Mouse (Mus musculus): ENCODE data around the gene Gm20388. TPM values are rescaled to one million over a fixed set of nuclear protein-coding genes. Genes with fewer than 3 reads are reported as not detected.

Gm20388 gene
- polyA plus RNA-seq, 1 experiment: 10.6 TPM

- no peak overlapping the region for H3K4me3 ChIP-seq (replicated peaks; ENCODE audit: control insufficient read depth, low read depth, low read length)
- TF ChIP-seq CTCF (IDR thresholded peaks at IDR 0.05; ENCODE audit: control insufficient read depth, insufficient read depth, low read length) (no peak), POLR2A (IDR thresholded peaks at IDR 0.05; ENCODE audit: borderline replicate concordance, control insufficient read depth, low read depth, low read length) (no peak)
- H3K4me1 ChIP-seq (ENCODE audit: control insufficient read depth, insufficient read depth, low read length): no peaks in the 10 kb centered on the region
- WGBS: 62% methylated on average over 5 of the region's 5 CpGs
- no peak overlapping the region for H3K27ac ChIP-seq (ENCODE audit: control insufficient read depth, insufficient read depth, low read depth, low read length, poor library complexity)
Observed at GRCm38 (mm10) chr8:123866971-123867370, 3956.3 kb downstream of the Gm20388 start.

- no peaks in the 10 kb centered on the region for H3K4me1 ChIP-seq (ENCODE audit: control insufficient read depth, insufficient read depth, low read length)
- no peak overlapping the region for H3K27ac ChIP-seq (ENCODE audit: control insufficient read depth, insufficient read depth, low read depth, low read length, poor library complexity)
- no peak overlapping the region for H3K4me3 ChIP-seq (replicated peaks; ENCODE audit: control insufficient read depth, low read depth, low read length)
- TF ChIP-seq POLR2A (IDR thresholded peaks at IDR 0.05; ENCODE audit: borderline replicate concordance, control insufficient read depth, low read depth, low read length): no peak
- TF ChIP-seq CTCF (IDR thresholded peaks at IDR 0.05; ENCODE audit: control insufficient read depth, insufficient read depth, low read length): no peak
- 82% methylated on average over 9 of the region's 9 CpGs for WGBS
Observed at GRCm38 (mm10) chr8:123872048-123872447, 3961.4 kb downstream of the Gm20388 start.

GRCm38 (mm10) chr8:123873364-123873763 lies 3962.7 kb downstream of the Gm20388 start:
- Histone ChIP-seq H3K4me3 (replicated peaks; ENCODE audit: control insufficient read depth, low read depth, low read length) (no peak overlapping the region), H3K27ac (ENCODE audit: control insufficient read depth, insufficient read depth, low read depth, low read length, poor library complexity) (no peak overlapping the region), H3K4me1 (ENCODE audit: control insufficient read depth, insufficient read depth, low read length) (no peaks in the 10 kb centered on the region)
- no peak for TF ChIP-seq CTCF (IDR thresholded peaks at IDR 0.05; ENCODE audit: control insufficient read depth, insufficient read depth, low read length)
- TF ChIP-seq POLR2A (IDR thresholded peaks at IDR 0.05; ENCODE audit: borderline replicate concordance, control insufficient read depth, low read depth, low read length): no peak
- WGBS: 71% methylated on average over 6 of the region's 6 CpGs

GRCm38 (mm10) chr8:123874324-123874723 lies 3963.7 kb downstream of the Gm20388 start:
- TF ChIP-seq CTCF (IDR thresholded peaks at IDR 0.05; ENCODE audit: control insufficient read depth, insufficient read depth, low read length): no peak
- no peak for TF ChIP-seq POLR2A (IDR thresholded peaks at IDR 0.05; ENCODE audit: borderline replicate concordance, control insufficient read depth, low read depth, low read length)
- H3K4me1 ChIP-seq (ENCODE audit: control insufficient read depth, insufficient read depth, low read length): no peaks in the 10 kb centered on the region
- WGBS: 77% methylated on average over 11 of the region's 11 CpGs

GRCm38 (mm10) chr8:123877865-123878264 lies 3967.2 kb downstream of the Gm20388 start:
- TF ChIP-seq CTCF (IDR thresholded peaks at IDR 0.05; ENCODE audit: control insufficient read depth, insufficient read depth, low read length) (no peak), POLR2A (IDR thresholded peaks at IDR 0.05; ENCODE audit: borderline replicate concordance, control insufficient read depth, low read depth, low read length) (no peak)
- WGBS: 61% methylated on average over 2 of the region's 2 CpGs
- H3K4me1 ChIP-seq (ENCODE audit: control insufficient read depth, insufficient read depth, low read length): no peaks in the 10 kb centered on the region
- no peak overlapping the region for H3K4me3 ChIP-seq (replicated peaks; ENCODE audit: control insufficient read depth, low read depth, low read length)
- no peak overlapping the region for H3K27ac ChIP-seq (ENCODE audit: control insufficient read depth, insufficient read depth, low read depth, low read length, poor library complexity)

More at GRCm38 (mm10) chr8:123874324-123874723, 3963.7 kb downstream of the Gm20388 start:
- H3K4me3 ChIP-seq (replicated peaks; ENCODE audit: control insufficient read depth, low read depth, low read length): no peak overlapping the region
- H3K27ac ChIP-seq (ENCODE audit: control insufficient read depth, insufficient read depth, low read depth, low read length, poor library complexity): no peak overlapping the region

- no peak overlapping the region for H3K4me3 ChIP-seq (replicated peaks; ENCODE audit: control insufficient read depth, low read depth, low read length)
- TF ChIP-seq POLR2A (IDR thresholded peaks at IDR 0.05; ENCODE audit: borderline replicate concordance, control insufficient read depth, low read depth, low read length): no peak
- no peak for TF ChIP-seq CTCF (IDR thresholded peaks at IDR 0.05; ENCODE audit: control insufficient read depth, insufficient read depth, low read length)
- H3K4me1 ChIP-seq (ENCODE audit: control insufficient read depth, insufficient read depth, low read length): no peaks in the 10 kb centered on the region
- no peak overlapping the region for H3K27ac ChIP-seq (ENCODE audit: control insufficient read depth, insufficient read depth, low read depth, low read length, poor library complexity)
- 47% methylated on average over 10 of the region's 10 CpGs for WGBS
Observed at GRCm38 (mm10) chr8:123880271-123880670, 3969.6 kb downstream of the Gm20388 start.

- Histone ChIP-seq H3K27ac (ENCODE audit: control insufficient read depth, insufficient read depth, low read depth, low read length, poor library complexity) (no peak overlapping the region), H3K4me1 (ENCODE audit: control insufficient read depth, insufficient read depth, low read length) (no peaks in the 10 kb centered on the region), H3K4me3 (replicated peaks; ENCODE audit: control insufficient read depth, low read depth, low read length) (no peak overlapping the region)
- 67% methylated on average over 4 of the region's 4 CpGs for WGBS
- no peak for TF ChIP-seq POLR2A (IDR thresholded peaks at IDR 0.05; ENCODE audit: borderline replicate concordance, control insufficient read depth, low read depth, low read length)
- TF ChIP-seq CTCF (IDR thresholded peaks at IDR 0.05; ENCODE audit: control insufficient read depth, insufficient read depth, low read length): no peak
Observed at GRCm38 (mm10) chr8:123880821-123881350, 3970.2 kb downstream of the Gm20388 start.

- no peak overlapping the region for H3K4me3 ChIP-seq (replicated peaks; ENCODE audit: control insufficient read depth, low read depth, low read length)
- no peaks in the 10 kb centered on the region for H3K4me1 ChIP-seq (ENCODE audit: control insufficient read depth, insufficient read depth, low read length)
- H3K27ac ChIP-seq (ENCODE audit: control insufficient read depth, insufficient read depth, low read depth, low read length, poor library complexity): no peak overlapping the region
- 21% methylated on average over 2 of the region's 2 CpGs for WGBS
- TF ChIP-seq POLR2A (IDR thresholded peaks at IDR 0.05; ENCODE audit: borderline replicate concordance, control insufficient read depth, low read depth, low read length): no peak
- no peak for TF ChIP-seq CTCF (IDR thresholded peaks at IDR 0.05; ENCODE audit: control insufficient read depth, insufficient read depth, low read length)
Observed at GRCm38 (mm10) chr8:123882412-123882811, 3971.8 kb downstream of the Gm20388 start.

GRCm38 (mm10) chr8:123883094-123883493 lies 3972.5 kb downstream of the Gm20388 start:
- H3K4me3 ChIP-seq (replicated peaks; ENCODE audit: control insufficient read depth, low read depth, low read length): no peak overlapping the region
- H3K27ac ChIP-seq (ENCODE audit: control insufficient read depth, insufficient read depth, low read depth, low read length, poor library complexity): no peak overlapping the region
- TF ChIP-seq CTCF (IDR thresholded peaks at IDR 0.05; ENCODE audit: control insufficient read depth, insufficient read depth, low read length) (no peak), POLR2A (IDR thresholded peaks at IDR 0.05; ENCODE audit: borderline replicate concordance, control insufficient read depth, low read depth, low read length) (no peak)
- no peaks in the 10 kb centered on the region for H3K4me1 ChIP-seq (ENCODE audit: control insufficient read depth, insufficient read depth, low read length)
- 90% methylated on average over 4 of the region's 4 CpGs for WGBS

Data from bone marrow, adult 2 months (tissue).